Mouse (Mus musculus): ENCODE measurements at regions not wholly inside any gene's neighbourhood (a gene's known extent, or its start where the extent isn't known, plus 50 kb on each side); places are given as distances from the start of the nearest gene placed in this dataset.

- TF ChIP-seq CTCF (conservative IDR thresholded peaks at IDR 0.05 in 1 of 2, IDR thresholded peaks at IDR 0.05 in 1 of 2; ENCODE audit: low read depth in 2 of 2, low read length in 2 of 2) = no peak
- TF ChIP-seq CHD1 (IDR thresholded peaks at IDR 0.05; ENCODE audit: low read depth, low read length) = no peak
- no peak for TF ChIP-seq RAD21 (IDR thresholded peaks at IDR 0.05; ENCODE audit: low read depth, low read length)
- no peak for TF ChIP-seq CHD2 (IDR thresholded peaks at IDR 0.05; ENCODE audit: low read length)
- no peak for TF ChIP-seq NRF1 (IDR thresholded peaks at IDR 0.05; ENCODE audit: low read depth, low read length)
- no peak for TF ChIP-seq MEF2A (IDR thresholded peaks at IDR 0.05; ENCODE audit: borderline replicate concordance, low read depth, low read length)
- no peak for TF ChIP-seq PAX5 (IDR thresholded peaks at IDR 0.05; ENCODE audit: low read length)
Measured at GRCm38 (mm10) chr16:85312018-85312417, 138.5 kb upstream of the App start.
